Mouse (Mus musculus) ES-Bruce4 (cell line): ENCODE measurements around the gene Rasl12.

Experiments
- CTCF ChIP-seq: IDR thresholded peaks from one replicate; pipeline ENCODE4 v1.8.1; 2011; ENCODE audit warnings: low read depth, low read length
- POLR2A ChIP-seq: IDR thresholded peaks from one replicate; pipeline ENCODE4 v1.8.1; 2011; ENCODE audit warnings: low read length; ENCODE audit not compliant: insufficient read depth

DNA sequence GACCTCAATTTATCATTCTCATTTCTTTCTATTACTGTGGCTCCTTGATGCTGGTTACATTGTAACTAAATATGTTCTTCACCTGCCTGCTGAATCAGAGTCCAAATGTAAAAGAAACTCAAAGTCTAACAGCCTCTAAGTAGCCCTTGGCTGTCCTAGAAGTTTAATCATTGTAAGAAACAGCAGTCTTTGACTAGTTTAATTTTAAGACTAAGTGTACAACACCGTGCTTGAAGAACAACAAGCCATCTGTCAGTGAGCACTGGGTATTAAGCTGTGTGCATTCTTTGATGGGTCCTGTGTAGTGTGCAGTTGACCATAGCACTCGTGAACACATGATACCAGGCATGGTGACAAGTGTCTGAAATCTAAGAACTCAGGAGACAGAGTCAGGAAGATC, 29.2 kb downstream of the Rasl12 start:
- TF ChIP-seq CTCF, result no peak
- TF ChIP-seq POLR2A, result no peak
